Mouse (Mus musculus): Measurements from ENCODE around the gene Trim46.

Trim46 gene

GRCm38 (mm10) chr3:89210731-89211130 lies 35.4 kb downstream of the Trim46 start:
- DNase-seq (ENCODE audit: low spot score in 2 of 2), result no peak

GRCm38 (mm10) chr3:89210162-89210561 lies 35.9 kb downstream of the Trim46 start:
- DNase-seq (ENCODE audit: low spot score in 2 of 2), result no peak

- no peak for DNase-seq (ENCODE audit: low spot score in 2 of 2)
Observed at GRCm38 (mm10) chr3:89209731-89210130, 36.4 kb downstream of the Trim46 start.

DNA sequence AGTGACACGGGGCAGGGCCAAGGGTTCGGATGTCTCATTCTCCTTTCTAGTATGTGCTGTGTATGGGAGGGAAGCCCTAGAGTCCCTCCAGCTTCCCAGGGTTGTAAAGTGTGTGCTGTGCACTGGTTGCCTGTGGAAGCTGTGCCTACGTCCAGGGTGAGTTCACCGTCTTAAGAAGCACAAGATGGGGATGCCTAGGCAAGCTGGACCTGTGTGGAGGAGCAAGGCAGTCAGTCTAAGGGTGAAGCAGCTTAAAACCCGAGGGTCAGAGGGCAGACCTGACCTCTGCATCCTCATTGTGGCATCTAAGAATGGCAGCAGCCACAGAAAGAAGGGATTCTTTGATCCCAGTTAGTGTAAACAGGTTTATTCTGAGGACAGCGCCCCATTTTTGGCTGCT lies 37.4 kb downstream of the Trim46 start:
- DNase-seq (ENCODE audit: low spot score in 2 of 2), result no peak

GRCm38 (mm10) chr3:89208075-89208657 lies 37.9 kb downstream of the Trim46 start:
- DNase-seq (ENCODE audit: low spot score in 2 of 2), result no peak

GRCm38 (mm10) chr3:89206695-89207094 lies 39.4 kb downstream of the Trim46 start:
- DNase-seq (ENCODE audit: low spot score in 2 of 2), result no peak

DNA sequence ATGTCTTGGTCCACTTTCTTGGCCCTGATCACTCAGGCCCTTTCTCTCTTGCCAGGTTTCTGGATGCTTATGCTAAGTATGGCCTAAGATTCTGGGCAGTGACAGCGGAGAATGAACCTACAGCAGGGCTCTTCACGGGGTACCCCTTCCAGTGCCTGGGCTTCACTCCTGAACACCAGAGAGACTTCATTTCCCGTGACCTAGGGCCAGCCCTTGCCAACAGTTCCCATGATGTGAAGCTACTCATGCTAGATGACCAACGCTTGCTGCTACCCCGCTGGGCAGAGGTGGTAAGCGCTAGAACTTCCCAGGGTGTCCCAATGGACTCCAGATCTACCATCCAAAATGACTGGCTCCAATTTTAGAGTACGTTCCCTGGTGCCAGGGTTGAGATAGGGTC lies 40.0 kb downstream of the Trim46 start:
- no peak for DNase-seq (ENCODE audit: low spot score in 2 of 2)

DNA sequence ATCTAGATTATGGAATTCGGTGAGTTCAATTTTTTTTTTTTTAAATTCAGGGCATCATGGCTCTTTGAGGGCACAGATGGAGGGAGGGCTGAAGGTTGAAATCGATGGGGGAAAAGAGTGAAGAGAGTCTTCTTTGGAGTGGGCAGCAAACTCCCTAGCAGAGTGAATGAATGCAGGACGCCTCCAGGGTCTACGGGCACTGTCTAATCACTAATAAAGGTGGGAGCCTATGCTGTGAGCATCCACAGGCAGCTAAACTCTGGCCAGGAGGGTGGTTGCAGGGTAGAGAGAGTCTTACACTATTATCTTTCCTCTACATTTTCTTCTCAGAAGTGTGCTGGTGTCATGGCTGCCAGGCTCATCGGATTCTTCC lies 43.0 kb downstream of the Trim46 start:
- DNase-seq (ENCODE audit: low spot score in 2 of 2), result no peak

- peak; percentile 67 to 91 for DNase-seq (ENCODE audit: low spot score in 2 of 2)
Observed at GRCm38 (mm10) chr3:89202253-89203141, 43.6 kb downstream of the Trim46 start, which contains the start of gene Gba. Gba (plus strand) TSS chr3:89202928.

DNA sequence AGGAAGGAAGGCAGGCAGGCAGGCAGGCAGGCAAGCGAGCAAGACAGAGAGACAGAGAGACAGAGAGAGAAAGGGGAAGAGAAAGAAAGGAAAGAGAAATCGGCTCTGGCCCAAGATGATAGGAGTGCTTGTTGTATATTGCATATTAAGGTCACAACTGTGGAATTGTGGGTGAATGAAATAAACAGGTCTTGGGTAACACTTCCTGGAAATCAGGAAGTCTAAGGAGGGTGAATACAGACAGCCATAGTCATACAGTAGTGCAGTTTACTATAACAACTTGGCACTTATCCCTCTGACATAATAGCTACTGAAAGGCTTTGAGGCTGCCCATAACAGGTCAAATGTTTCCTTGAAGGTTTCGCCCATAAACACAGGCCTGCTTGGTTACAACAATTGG lies 46.3 kb downstream of the Trim46 start:
- no peak for DNase-seq (ENCODE audit: low spot score in 2 of 2)

- DNase-seq (ENCODE audit: low spot score in 2 of 2), result peak; percentile 75 to 87
Observed at GRCm38 (mm10) chr3:89195979-89196877, 49.9 kb downstream of the Trim46 start.

DNA sequence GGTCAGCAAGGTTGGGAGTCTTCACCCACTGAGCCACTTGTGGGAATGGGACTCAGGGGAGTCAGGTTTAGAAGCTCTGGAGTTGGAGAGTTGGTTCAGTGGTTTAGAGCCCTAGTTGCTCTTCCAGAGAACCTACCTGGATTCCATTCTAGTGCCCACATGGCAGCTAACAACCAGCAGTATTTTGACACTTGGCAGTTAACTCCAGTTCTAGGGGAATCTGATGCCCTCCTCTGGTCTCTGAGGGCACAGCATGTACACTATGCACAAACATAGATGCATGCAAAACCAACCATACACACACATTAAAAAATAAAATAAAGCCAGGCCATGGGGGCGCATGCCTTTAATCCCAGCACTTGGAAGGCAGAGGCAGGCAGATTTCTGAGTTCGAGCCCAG lies 52.3 kb downstream of the Trim46 start:
- DNase-seq (ENCODE audit: low spot score in 2 of 2), result no peak

GRCm38 (mm10) chr3:89193351-89193750 lies 52.8 kb downstream of the Trim46 start:
- no peak for DNase-seq (ENCODE audit: low spot score in 2 of 2)

- no peak for DNase-seq (ENCODE audit: low spot score in 2 of 2)
Observed at GRCm38 (mm10) chr3:89190436-89190835, 55.7 kb downstream of the Trim46 start.

DNA sequence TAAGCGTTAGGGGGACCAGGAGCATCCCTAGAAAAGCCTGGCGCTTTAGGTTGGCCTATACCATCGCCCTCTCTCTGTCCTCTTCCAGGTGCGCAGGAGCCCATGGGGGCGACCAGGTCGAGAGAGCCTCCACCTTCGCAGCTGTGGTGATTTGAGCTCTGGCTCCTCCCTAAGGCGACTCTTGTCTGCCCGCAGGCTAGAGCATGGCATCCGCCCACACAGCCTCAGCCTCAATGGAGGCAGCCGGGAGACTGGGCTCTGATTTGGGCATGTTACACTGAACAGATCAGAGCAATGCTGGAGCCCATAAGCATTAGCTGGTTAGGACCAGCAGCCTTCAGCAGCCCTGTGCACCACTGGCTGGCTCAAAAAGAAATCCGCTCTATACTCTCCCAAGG lies 57.6 kb downstream of the Trim46 start:
- DNase-seq (ENCODE audit: low spot score in 2 of 2), result no peak

GRCm38 (mm10) chr3:89187690-89188477 lies 58.2 kb downstream of the Trim46 start:
- no peak for DNase-seq (ENCODE audit: low spot score in 2 of 2)

GRCm38 (mm10) chr3:89187197-89187596 lies 58.9 kb downstream of the Trim46 start:
- no peak for DNase-seq (ENCODE audit: low spot score in 2 of 2)

Measured in left cerebral cortex, adult 9 months (tissue).